Mouse (Mus musculus) gastrocnemius, adult 2 months (tissue): ENCODE data around the gene Rbfox1. TPM values are rescaled to one million over a fixed set of nuclear protein-coding genes. Genes with fewer than 3 reads are reported as not detected.
A peak's percentile ranks its signal among the peaks of the same experiment; 100 is the strongest.

Experiments used
- DNase-seq: peaks from one replicate; pipeline ENCODE4 v3.0.0; 2022
- H3K27ac ChIP-seq: fragments of 200-600 bp; 2 replicates; pipeline ENCODE4 v1.8.1; 2022; ENCODE audit warnings: mild to moderate bottlenecking
- H3K4me3 ChIP-seq: fragments of 200-600 bp; 2 replicates; pipeline ENCODE4 v1.8.1; 2022; ENCODE audit warnings: mild to moderate bottlenecking, moderate library complexity
- CTCF ChIP-seq: fragments of 200-600 bp; IDR thresholded peaks from 2 replicates; pipeline ENCODE4 v1.8.1; 2022; ENCODE audit warnings: antibody characterized with exemption, mild to moderate bottlenecking, moderate library complexity
- intact Hi-C: fragments of 180-260 bp; cut with DNase I; formaldehyde crosslinking; loops from one replicate; pipeline ENCODE4 v1.15.1; 2025
- total RNA-seq, 2 experiments: library from RNA; stranded (reverse); gene quantifications; 2 replicates each; pipeline ENCODE4 v1.2.3; 2021

Gene Rbfox1
- total RNA-seq, 2 experiments from 2014 or later, result 194 to 277 TPM

- intact Hi-C loops, result no loop called here
- no peak overlapping the region for H3K27ac ChIP-seq
- no peak for TF ChIP-seq CTCF
- no peak overlapping the region for H3K4me3 ChIP-seq
- no peak for DNase-seq
These were observed 563.1 kb downstream of the Rbfox1 start for GRCm38 (mm10) chr16:6448250-6448649.

GRCm38 (mm10) chr16:6455349-6455748 is 570.2 kb downstream of the Rbfox1 start:
- H3K4me3 ChIP-seq, result no peak overlapping the region
- intact Hi-C loops, result no loop called here
- DNase-seq, result no peak
- TF ChIP-seq CTCF, result no peak
- no peak overlapping the region for H3K27ac ChIP-seq

- H3K4me3 ChIP-seq, result no peak overlapping the region
- no peak overlapping the region for H3K27ac ChIP-seq
- DNase-seq, result no peak
- no peak for TF ChIP-seq CTCF
- intact Hi-C loops, result no loop called here
These were observed 594.0 kb downstream of the Rbfox1 start for GRCm38 (mm10) chr16:6479094-6479590.

GRCm38 (mm10) chr16:6479616-6480410 is 594.7 kb downstream of the Rbfox1 start:
- no peak for DNase-seq
- intact Hi-C loops, result no loop called here
- TF ChIP-seq CTCF, result no peak

GRCm38 (mm10) chr16:6480411-6480728 is 595.2 kb downstream of the Rbfox1 start:
- intact Hi-C loops, result no loop called here
- H3K4me3 ChIP-seq, result no peak overlapping the region
- no peak overlapping the region for H3K27ac ChIP-seq
- peak; percentile 78 for TF ChIP-seq CTCF
- peak; percentile 20 for DNase-seq

More at GRCm38 (mm10) chr16:6479616-6480410, 594.7 kb downstream of the Rbfox1 start:
- Histone ChIP-seq H3K4me3 (no peak overlapping the region), H3K27ac (no peak overlapping the region)

- no peak for DNase-seq
- Histone ChIP-seq H3K27ac (no peak overlapping the region), H3K4me3 (no peak overlapping the region)
- intact Hi-C loops, result no loop called here
- no peak for TF ChIP-seq CTCF
These were observed 598.5 kb downstream of the Rbfox1 start for GRCm38 (mm10) chr16:6483628-6484027.

GRCm38 (mm10) chr16:6485631-6486030 is 600.5 kb downstream of the Rbfox1 start:
- H3K4me3 ChIP-seq, result no peak overlapping the region
- no peak for DNase-seq
- no peak for TF ChIP-seq CTCF
- intact Hi-C loops, result no loop called here
- no peak overlapping the region for H3K27ac ChIP-seq

- DNase-seq, result no peak
- Histone ChIP-seq H3K4me3 (no peak overlapping the region), H3K27ac (no peak overlapping the region)
- TF ChIP-seq CTCF, result peak; percentile 61
- intact Hi-C loops, result no loop called here
These were observed 617.1 kb downstream of the Rbfox1 start for GRCm38 (mm10) chr16:6502219-6502618.

- intact Hi-C loops, result no loop called here
- H3K27ac ChIP-seq, result no peak overlapping the region
- no peak overlapping the region for H3K4me3 ChIP-seq
- TF ChIP-seq CTCF, result peak; percentile 67
- peak; percentile 20 for DNase-seq
These were observed 618.6 kb downstream of the Rbfox1 start for GRCm38 (mm10) chr16:6503573-6504331.

- intact Hi-C loops, result no loop called here
- no peak for TF ChIP-seq CTCF
- H3K27ac ChIP-seq, result no peak overlapping the region
- H3K4me3 ChIP-seq, result no peak overlapping the region
- DNase-seq, result no peak
These were observed 623.8 kb downstream of the Rbfox1 start for GRCm38 (mm10) chr16:6508924-6509323.

GRCm38 (mm10) chr16:6519474-6519873 is 634.3 kb downstream of the Rbfox1 start:
- Histone ChIP-seq H3K27ac (no peak overlapping the region), H3K4me3 (no peak overlapping the region)
- no peak for TF ChIP-seq CTCF
- intact Hi-C loops, result no loop called here
- DNase-seq, result no peak

- DNase-seq, result no peak
- Histone ChIP-seq H3K4me3 (no peak overlapping the region), H3K27ac (no peak overlapping the region)
- no peak for TF ChIP-seq CTCF
- intact Hi-C loops, result no loop called here
These were observed 640.5 kb downstream of the Rbfox1 start for GRCm38 (mm10) chr16:6525507-6526170.

GRCm38 (mm10) chr16:6531459-6531858 is 646.3 kb downstream of the Rbfox1 start:
- Histone ChIP-seq H3K27ac (no peak overlapping the region), H3K4me3 (no peak overlapping the region)
- no peak for DNase-seq
- TF ChIP-seq CTCF, result no peak
- intact Hi-C loops, result no loop called here
